Mouse (Mus musculus) cerebellum, adult 2 months (tissue): Measurements from ENCODE around the gene B2m. TPM values are rescaled to one million over a fixed set of nuclear protein-coding genes. Genes with fewer than 3 reads are reported as not detected.
A peak's percentile ranks its signal among the peaks of the same experiment; 100 is the strongest.
"Not testable (repeated sequence)": the region's sequence is repeated elsewhere in the genome, so short reads cannot be mapped to it uniquely, and the experiment has no call there.

Source experiments
- DNase-seq, 2 experiments: peaks; one replicate each; pipeline ENCODE4 v3.0.0; 2021
- H3K27ac ChIP-seq: fragments of 200-500 bp; 2 replicates; pipeline ENCODE4 v1.5.1; 2012; ENCODE audit warnings: low read length, control low read depth, inconsistent platforms; ENCODE audit not compliant: insufficient read depth
- H3K27me3 ChIP-seq: fragments of 200-500 bp; 2 replicates; pipeline ENCODE4 v1.6.1; 2012; ENCODE audit warnings: inconsistent platforms, mild to moderate bottlenecking, low read length, moderate library complexity; ENCODE audit not compliant: control insufficient read depth, insufficient read depth
- H3K4me1 ChIP-seq: fragments of 200-500 bp; 2 replicates; pipeline ENCODE4 v1.6.1; 2011; ENCODE audit warnings: low read length; ENCODE audit not compliant: control insufficient read depth, insufficient read depth
- H3K4me3 ChIP-seq: fragments of 200-500 bp; replicated peaks from 2 replicates; pipeline ENCODE3; 2011; ENCODE audit warnings: mild to moderate bottlenecking, low read depth, low read length, control low read depth; ENCODE audit not compliant: insufficient read depth
- CTCF ChIP-seq: fragments of 200-500 bp; IDR thresholded peaks from 2 replicates; pipeline ENCODE4 v1.5.1; 2011; ENCODE audit warnings: low read depth, mild to moderate bottlenecking, control low read depth, low read length, moderate library complexity, borderline replicate concordance; ENCODE audit not compliant: insufficient read depth
- POLR2A ChIP-seq: fragments of 200-500 bp; IDR thresholded peaks from 2 replicates; pipeline ENCODE4 v1.6.1; 2011; ENCODE audit warnings: low read length, control low read depth, borderline replicate concordance; ENCODE audit not compliant: insufficient read depth
- WGBS: fragments of 180-500 bp; shearing (Covaris S2); methylation state at CpG from one replicate; pipeline ENCODE4 v1.1.7; 2018; 5-methylcytosine and 5-hydroxymethylcytosine counted together
- polyA plus RNA-seq: library from polyadenylated mRNA; depleted of rRNA; stranded (reverse); fragments of >200 nt; gene quantifications from 2 replicates; pipeline ENCODE4 v1.2.3, GENCODE M21; 2012; rRNA removed

The B2m gene
- polyA plus RNA-seq: 146 and 152 TPM in 2 replicates

- Histone ChIP-seq H3K27me3 (no peaks in the 10 kb centered on the region), H3K27ac (no peak within 1 kb of the TSS), H3K4me3 (peak within 1 kb of the TSS; percentile 71), H3K4me1 (no peaks in the 10 kb centered on the region)
- TF ChIP-seq CTCF (no peak), POLR2A (peak; percentile 80; the same call in 1 of the 2 replicates)
- peak; percentile 85 to 87 for DNase-seq
- WGBS: under 1% methylated on average over 40 of the region's 40 CpGs
These were observed at the start of gene B2m for GRCm38 (mm10) chr2:122147508-122148241. Gene B2m (plus strand): TSS chr2:122147686.

- not testable (repeated sequence) for H3K27me3 ChIP-seq, H3K27ac ChIP-seq, H3K4me1 ChIP-seq, DNase-seq, H3K4me3 ChIP-seq
- 77% methylated on average over 5 of the region's 5 CpGs for WGBS
These were observed 49.8 kb upstream of the B2m start for GRCm38 (mm10) chr2:122097686-122098085.

GRCm38 (mm10) chr2:122102070-122102469, 45.4 kb upstream of the B2m start:
- no peak overlapping the region for H3K4me3 ChIP-seq
- H3K27me3 ChIP-seq: no peaks in the 10 kb centered on the region
- TF ChIP-seq CTCF: peak; percentile 13; the same call in 1 of the 2 replicates
- no peak for TF ChIP-seq POLR2A
- no peaks in the 10 kb centered on the region for H3K4me1 ChIP-seq
- H3K27ac ChIP-seq: no peak overlapping the region
- no peak for DNase-seq

- no peak overlapping the region for H3K27ac ChIP-seq
- H3K27me3 ChIP-seq: no peaks in the 10 kb centered on the region
- H3K4me3 ChIP-seq: no peak overlapping the region
- no peak for TF ChIP-seq POLR2A
- no peak for TF ChIP-seq CTCF
- 77% methylated on average over 14 of the region's 14 CpGs for WGBS
- H3K4me1 ChIP-seq: no peaks in the 10 kb centered on the region
- no peak for DNase-seq
These were observed 39.4 kb upstream of the B2m start for GRCm38 (mm10) chr2:122108101-122108500.

- Histone ChIP-seq H3K27me3 (no peaks in the 10 kb centered on the region), H3K4me3 (no peak overlapping the region), H3K4me1 (no peaks in the 10 kb centered on the region), H3K27ac (no peak overlapping the region)
- 84% methylated on average over 4 of the region's 4 CpGs for WGBS
- no peak for DNase-seq
- TF ChIP-seq CTCF (no peak), POLR2A (no peak)
These were observed 37.8 kb upstream of the B2m start for GRCm38 (mm10) chr2:122109714-122110113.

GRCm38 (mm10) chr2:122116888-122117287, 30.6 kb upstream of the B2m start:
- TF ChIP-seq CTCF (no peak), POLR2A (no peak)
- H3K4me3 ChIP-seq: no peak overlapping the region

GRCm38 (mm10) chr2:122117961-122118958, 29.2 kb upstream of the B2m start, which contains the start of gene Spg11:
Gene Spg11 (minus strand): TSS chr2:122118386.
- peaks cover 6% of the 10 kb centered on the region; the same call in 1 of the 2 replicates for H3K4me1 ChIP-seq
- peak within 1 kb of the TSS; percentile 75 for H3K4me3 ChIP-seq
- DNase-seq: peak; percentile 98
- H3K27ac ChIP-seq: peak within 1 kb of the TSS; percentile 79
- WGBS: under 1% methylated on average over 47 of the region's 47 CpGs
- TF ChIP-seq POLR2A: peak; percentile 98
- TF ChIP-seq CTCF: no peak
- no peaks in the 10 kb centered on the region for H3K27me3 ChIP-seq

More at GRCm38 (mm10) chr2:122116888-122117287, 30.6 kb upstream of the B2m start:
- Histone ChIP-seq H3K27me3 (no peaks in the 10 kb centered on the region), H3K4me1 (peaks cover 6% of the 10 kb centered on the region; the same call in 1 of the 2 replicates), H3K27ac (no peak overlapping the region)
- WGBS: 73% methylated on average over 2 of the region's 2 CpGs
- DNase-seq: peak in 1 of 2 experiments; percentile 6
